8 mouse cellular contexts compared by ENCODE assay signal in the genomic region with DNA sequence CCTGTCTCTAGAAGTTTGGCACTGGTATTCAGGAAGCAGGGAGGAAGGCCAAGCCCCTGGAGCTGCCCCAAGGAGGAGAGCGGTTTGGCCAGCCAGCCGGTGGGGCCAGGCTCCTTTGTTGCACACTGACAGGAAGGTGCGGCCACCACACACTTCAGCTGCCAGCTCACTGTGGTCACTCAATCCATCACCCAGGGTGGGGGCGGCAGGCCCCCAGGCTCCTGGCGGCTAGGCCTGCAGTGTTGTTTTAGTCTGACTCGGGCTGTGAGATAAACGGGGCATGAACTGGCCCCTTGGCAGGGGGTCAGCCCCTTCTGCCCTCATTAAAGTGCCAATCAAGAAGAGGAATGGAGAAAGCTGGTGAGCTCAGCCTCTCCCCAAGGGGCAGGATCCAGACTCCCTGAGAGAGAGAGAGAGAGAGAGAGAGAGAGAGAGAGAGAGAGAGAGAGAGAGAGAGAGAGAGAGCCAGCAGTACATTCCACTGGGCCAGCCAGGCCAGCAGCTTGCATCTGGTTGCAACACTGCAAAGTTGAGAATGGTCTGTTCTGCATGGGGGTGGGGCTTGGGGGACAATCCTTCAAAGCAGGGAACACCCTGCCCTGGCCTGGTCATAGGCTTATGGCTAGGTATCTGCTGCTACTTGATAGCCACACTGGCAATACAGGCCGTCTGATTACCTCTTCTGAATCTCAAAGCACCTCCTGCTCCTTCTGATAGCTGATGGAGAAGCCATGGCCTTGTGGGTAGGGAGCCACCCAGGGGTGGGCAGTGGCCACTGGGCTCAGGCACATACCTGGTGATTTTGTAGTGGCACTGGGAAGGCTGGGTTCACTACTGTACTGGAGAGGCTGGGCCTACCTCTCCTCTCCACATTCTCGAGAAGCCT. TPM values are rescaled to one million over a fixed set of nuclear protein-coding genes. Genes with fewer than 3 reads are reported as not detected.
DNase-seq lines count a peak whose midpoint lies in the region; ATAC-seq and TF ChIP-seq lines count a peak whose summit lies in the region.

No protein-coding gene starts in this region.

- H3K9ac ChIP-seq in forebrain, postnatal 0 days, result no peak overlapping the region
- H3K9ac ChIP-seq in limb, embryonic 13.5 days, result peak overlapping the region; percentile 51
- no peak overlapping the region for H3K9ac ChIP-seq in midbrain, embryonic 12.5 days (replicated peaks)
- no peak overlapping the region for H3K9ac ChIP-seq in stomach, postnatal 0 days (ENCODE audit: low read length)

- H3K9me3 ChIP-seq in forebrain, postnatal 0 days (ENCODE audit: low read length), result no peaks in the 10 kb centered on the region
- no peaks in the 10 kb centered on the region for H3K9me3 ChIP-seq in hindbrain, embryonic 10.5 days
- H3K9me3 ChIP-seq in limb, embryonic 13.5 days, result no peaks in the 10 kb centered on the region
- H3K9me3 ChIP-seq in midbrain, embryonic 12.5 days, result no peaks in the 10 kb centered on the region
- no peaks in the 10 kb centered on the region for H3K9me3 ChIP-seq in stomach, postnatal 0 days (ENCODE audit: control insufficient read depth, low read length)

- TF ChIP-seq CTCF in cerebellum, adult 2 months (IDR thresholded peaks at IDR 0.05; ENCODE audit: borderline replicate concordance, insufficient read depth, low read depth, low read length), result no peak
- TF ChIP-seq CTCF in forebrain, postnatal 0 days (IDR thresholded peaks at IDR 0.05; ENCODE audit: low read depth), result no peak
- no peak for TF ChIP-seq CTCF in stomach, postnatal 0 days (IDR thresholded peaks at IDR 0.05; ENCODE audit: low read depth)

- intact Hi-C loops in left cerebral cortex, postnatal 14 days (cut with DNase I), result no loop called here

- H3K4me3 ChIP-seq in cerebellum, adult 2 months (replicated peaks; ENCODE audit: insufficient read depth, low read depth, low read length), result no peak overlapping the region
- no peak overlapping the region for H3K4me3 ChIP-seq in forebrain, postnatal 0 days (ENCODE audit: low read depth, low read length)
- no peak overlapping the region for H3K4me3 ChIP-seq in hindbrain, embryonic 10.5 days
- H3K4me3 ChIP-seq in limb, embryonic 13.5 days, result no peak overlapping the region
- no peak overlapping the region for H3K4me3 ChIP-seq in midbrain, embryonic 12.5 days
- no peak overlapping the region for H3K4me3 ChIP-seq in stomach, postnatal 0 days (ENCODE audit: low read depth, low read length)

- no peaks in the 10 kb centered on the region for H3K36me3 ChIP-seq in forebrain, postnatal 0 days (ENCODE audit: insufficient read depth)
- H3K36me3 ChIP-seq in hindbrain, embryonic 10.5 days, result no peaks in the 10 kb centered on the region
- no peaks in the 10 kb centered on the region for H3K36me3 ChIP-seq in limb, embryonic 13.5 days
- no peaks in the 10 kb centered on the region for H3K36me3 ChIP-seq in midbrain, embryonic 12.5 days
- no peaks in the 10 kb centered on the region for H3K36me3 ChIP-seq in stomach, postnatal 0 days (ENCODE audit: control insufficient read depth, insufficient read depth, low read length)

- H3K27me3 ChIP-seq in cerebellum, adult 2 months (ENCODE audit: control insufficient read depth, insufficient read depth, low read length), result no peaks in the 10 kb centered on the region
- H3K27me3 ChIP-seq in forebrain, postnatal 0 days (ENCODE audit: insufficient read depth, low read length), result no peaks in the 10 kb centered on the region
- no peaks in the 10 kb centered on the region for H3K27me3 ChIP-seq in hindbrain, embryonic 10.5 days (ENCODE audit: insufficient read depth, poor library complexity, severe bottlenecking)
- H3K27me3 ChIP-seq in limb, embryonic 13.5 days, result no peaks in the 10 kb centered on the region
- no peaks in the 10 kb centered on the region for H3K27me3 ChIP-seq in midbrain, embryonic 12.5 days
- no peaks in the 10 kb centered on the region for H3K27me3 ChIP-seq in stomach, postnatal 0 days (ENCODE audit: control insufficient read depth, insufficient read depth, low read length)

- no peak overlapping the region for H3K27ac ChIP-seq in cerebellum, adult 2 months (ENCODE audit: insufficient read depth, low read length)
- H3K27ac ChIP-seq in forebrain, postnatal 0 days (ENCODE audit: low read depth, low read length), result no peak overlapping the region
- H3K27ac ChIP-seq in hindbrain, embryonic 10.5 days, result peak overlapping the region; percentile 75
- peak overlapping the region; percentile 17 for H3K27ac ChIP-seq in limb, embryonic 13.5 days
- H3K27ac ChIP-seq in midbrain, embryonic 12.5 days (replicated peaks), result no peak overlapping the region
- peak overlapping the region; percentile 87 for H3K27ac ChIP-seq in stomach, postnatal 0 days (replicated peaks)

- peak; percentile 53 for ATAC-seq in forebrain, postnatal 0 days
- peak; percentile 87 for ATAC-seq in limb, embryonic 13.5 days (ENCODE audit: low FRiP score, low read depth)
- ATAC-seq in midbrain, embryonic 12.5 days (ENCODE audit: low FRiP score, low read depth), result peak; percentile 36
- ATAC-seq in stomach, postnatal 0 days (ENCODE audit: low FRiP score, low TSS enrichment), result peak; percentile 80

- WGBS in cerebellum, adult 2 months, result 24% methylated on average over 9 of the region's 9 CpGs
- 21% methylated on average over 9 of the region's 9 CpGs for WGBS in forebrain, postnatal 0 days
- 15% methylated on average over 9 of the region's 9 CpGs for WGBS in hindbrain, embryonic 10.5 days
- 11% methylated on average over 9 of the region's 9 CpGs for WGBS in limb, embryonic 13.5 days
- 26% methylated on average over 9 of the region's 9 CpGs for WGBS in midbrain, embryonic 12.5 days
- 17% methylated on average over 9 of the region's 9 CpGs for WGBS in stomach, postnatal 0 days

- no peak for TF ChIP-seq EP300 in stomach, postnatal 0 days (optimal IDR thresholded peaks at IDR 0.05)

- H3K4me2 ChIP-seq in forebrain, postnatal 0 days (ENCODE audit: low read depth), result no peak overlapping the region
- H3K4me2 ChIP-seq in limb, embryonic 13.5 days (replicated peaks), result no peak overlapping the region
- no peak overlapping the region for H3K4me2 ChIP-seq in midbrain, embryonic 12.5 days (replicated peaks)
- H3K4me2 ChIP-seq in stomach, postnatal 0 days (replicated peaks; ENCODE audit: low read depth), result no peak overlapping the region; the same call in 1 of the 2 replicates

- DNase-seq in NIH3T3 (ENCODE audit: low read depth), result peak; percentile 94
- DNase-seq in cerebellum, adult 2 months, result peak; percentile 46 to 62
- peak; percentile 18 for DNase-seq in forebrain, postnatal 0 days
- DNase-seq in hindbrain, embryonic 10.5 days (ENCODE audit: low spot score), result peak; percentile 58
- DNase-seq in stomach, postnatal 0 days (ENCODE audit: low spot score), result peak; percentile 66
- no peak for DNase-seq in left cerebral cortex, postnatal 14 days (ENCODE audit: low spot score in 2 of 2)

- no peak for TF ChIP-seq POLR2A in cerebellum, adult 2 months (IDR thresholded peaks at IDR 0.05; ENCODE audit: borderline replicate concordance, insufficient read depth, low read length)

- peaks cover 5% of the 10 kb centered on the region for H3K4me1 ChIP-seq in cerebellum, adult 2 months (ENCODE audit: control insufficient read depth, insufficient read depth, low read length)
- no peaks in the 10 kb centered on the region for H3K4me1 ChIP-seq in forebrain, postnatal 0 days (ENCODE audit: insufficient read depth)
- peaks cover 22% of the 10 kb centered on the region for H3K4me1 ChIP-seq in hindbrain, embryonic 10.5 days (replicated peaks)
- peaks cover 19% of the 10 kb centered on the region for H3K4me1 ChIP-seq in limb, embryonic 13.5 days
- peaks cover 9% of the 10 kb centered on the region for H3K4me1 ChIP-seq in midbrain, embryonic 12.5 days
- peaks cover 15% of the 10 kb centered on the region for H3K4me1 ChIP-seq in stomach, postnatal 0 days (replicated peaks; ENCODE audit: control insufficient read depth, insufficient read depth)

RNA-seq across cellular contexts. Expression of gene Dhrs3, which starts 57.1 kb away (rescaled TPM):
- 21.8 and 24.4 TPM in 2 replicates for polyA plus RNA-seq in cerebellum, adult 2 months (2012; rRNA removed)
- 13.6 and 17.5 TPM in 2 replicates for total RNA-seq in forebrain, postnatal 0 days (2014; rRNA removed)
- 23.0 and 26.2 TPM in 2 replicates for polyA plus RNA-seq in forebrain, postnatal 0 days (2015; fragmentation: Nextera tagmentation; extraction: Ambion mirVana)
- 11.7 and 11.8 TPM in 2 replicates for polyA plus RNA-seq in hindbrain, embryonic 10.5 days (2016; fragmentation: Nextera tagmentation; extraction: Ambion mirVana)
- 113 and 140 TPM in 2 replicates for polyA plus RNA-seq in limb, embryonic 13.5 days (2015; fragmentation: Nextera tagmentation; extraction: Ambion mirVana)
- 9.8 and 13.6 TPM in 2 replicates for polyA plus RNA-seq in midbrain, embryonic 12.5 days (2016; fragmentation: Nextera tagmentation; extraction: Ambion mirVana)
- 103 and 106 TPM in 2 replicates for polyA plus RNA-seq in stomach, postnatal 0 days (2015; fragmentation: Nextera tagmentation; extraction: Ambion mirVana)
- total RNA-seq in left cerebral cortex, postnatal 14 days (2021), result 10 to 100 TPM; 22.2 TPM

Comparison
In these comparisons a context has a peak if more than half of its experiments do, and no peak if none do; other contexts are left out.
1. DNase-seq: peak in NIH3T3 (single experiment), cerebellum, adult 2 months (2 of 2), forebrain, postnatal 0 days (single experiment), hindbrain, embryonic 10.5 days (single experiment) and stomach, postnatal 0 days (single experiment); none in left cerebral cortex, postnatal 14 days (0 of 2).
2. H3K27ac ChIP-seq: peak in hindbrain, embryonic 10.5 days (single experiment), limb, embryonic 13.5 days (single experiment) and stomach, postnatal 0 days (single experiment); none in cerebellum, adult 2 months (single experiment), forebrain, postnatal 0 days (single experiment) and midbrain, embryonic 12.5 days (single experiment).
3. ATAC-seq: peak in every context shown above with its lines; median percentile 87 in limb, embryonic 13.5 days; 80 in stomach, postnatal 0 days; 53 in forebrain, postnatal 0 days; 36 in midbrain, embryonic 12.5 days.